8 mouse cellular contexts compared by ENCODE assay signal in the genomic region with DNA sequence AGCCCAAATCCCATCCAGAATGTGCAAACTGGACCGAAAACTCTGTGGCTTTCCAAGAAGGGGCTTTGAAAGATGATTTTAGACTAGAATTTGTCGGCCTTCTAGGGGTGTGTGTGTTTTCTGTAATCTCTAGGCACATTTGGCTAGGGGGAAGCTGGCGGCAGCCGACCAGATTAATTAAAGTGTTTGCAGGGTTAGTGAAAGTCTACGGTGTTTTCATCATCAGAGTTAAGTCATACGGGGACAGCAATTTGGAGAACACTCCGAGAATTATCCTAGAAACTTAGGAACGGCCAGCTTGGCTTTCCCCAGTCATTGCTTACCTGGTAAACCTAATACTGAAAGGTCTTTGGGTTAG.
DNase-seq lines count a peak whose midpoint lies in the region; ATAC-seq and TF ChIP-seq lines count a peak whose summit lies in the region.

No protein-coding gene starts in this region.

- DNase-seq in kidney, adult 2 months = no peak
- DNase-seq in kidney, postnatal 10 days = no peak
- no peak for DNase-seq in forebrain, postnatal 0 days
- no peak for DNase-seq in limb, embryonic 10.5 days (ENCODE audit: low spot score)
- no peak for DNase-seq in thymus, postnatal 25 days
- DNase-seq in cerebellum, postnatal 36 days = no peak

- H3K9ac ChIP-seq in forebrain, postnatal 0 days = no peak overlapping the region

- no peaks in the 10 kb centered on the region for H3K36me3 ChIP-seq in kidney, adult 2 months (ENCODE audit: control insufficient read depth, insufficient read depth, low read length)
- H3K36me3 ChIP-seq in E14TG2a.4 (ENCODE audit: insufficient read depth, low read length) = no peaks in the 10 kb centered on the region
- H3K36me3 ChIP-seq in forebrain, postnatal 0 days (ENCODE audit: insufficient read depth) = no peaks in the 10 kb centered on the region
- no peaks in the 10 kb centered on the region for H3K36me3 ChIP-seq in limb, embryonic 10.5 days

- no peak overlapping the region for H3K4me3 ChIP-seq in kidney, adult 2 months (ENCODE audit: insufficient read depth, low read depth, low read length)
- peak overlapping the region; percentile 54 for H3K4me3 ChIP-seq in E14TG2a.4 (replicated peaks; ENCODE audit: low read length)
- no peak overlapping the region for H3K4me3 ChIP-seq in forebrain, postnatal 0 days (ENCODE audit: low read depth, low read length)
- no peak overlapping the region for H3K4me3 ChIP-seq in limb, embryonic 10.5 days

- no peak for TF ChIP-seq POLR2A in kidney, adult 2 months (IDR thresholded peaks at IDR 0.05; ENCODE audit: low read depth, low read length)

- peaks cover 3% of the 10 kb centered on the region; the same call in 1 of the 2 replicates for H3K4me1 ChIP-seq in kidney, adult 2 months (ENCODE audit: control insufficient read depth, insufficient read depth, low read length)
- H3K4me1 ChIP-seq in E14TG2a.4 (replicated peaks; ENCODE audit: low read depth, low read length) = peaks cover 3% of the 10 kb centered on the region; the same call in 1 of the 2 replicates
- H3K4me1 ChIP-seq in forebrain, postnatal 0 days (ENCODE audit: insufficient read depth) = 0 out of 2 replicates have a peak, but pooled peaks cover 7% of the 10 kb centered on the region
- peaks cover 22% of the 10 kb centered on the region for H3K4me1 ChIP-seq in limb, embryonic 10.5 days

- peak overlapping the region; percentile 69 for H3K27ac ChIP-seq in kidney, adult 2 months (ENCODE audit: insufficient read depth, low read depth, low read length)
- H3K27ac ChIP-seq in forebrain, postnatal 0 days (ENCODE audit: low read depth, low read length) = no peak overlapping the region
- H3K27ac ChIP-seq in limb, embryonic 10.5 days = peak overlapping the region; percentile 53

- peak overlapping the region; percentile 6; the same call in 1 of the 2 replicates for H3K4me2 ChIP-seq in forebrain, postnatal 0 days (ENCODE audit: low read depth)

- no peak; the same call in 1 of the 2 replicates for ATAC-seq in forebrain, postnatal 0 days
- ATAC-seq in erythroblast, adult 5-6 weeks (replicated peaks; ENCODE audit: low FRiP score, poor library complexity, severe bottlenecking) = no peak

- H3K9me3 ChIP-seq in E14TG2a.4 (ENCODE audit: low read length) = no peaks in the 10 kb centered on the region
- H3K9me3 ChIP-seq in forebrain, postnatal 0 days (ENCODE audit: low read length) = no peaks in the 10 kb centered on the region
- no peaks in the 10 kb centered on the region for H3K9me3 ChIP-seq in limb, embryonic 10.5 days (replicated peaks)

- no peak for TF ChIP-seq CTCF in kidney, adult 2 months (conservative IDR thresholded peaks at IDR 0.05; ENCODE audit: insufficient read depth, insufficient read length, low read depth, low read length)
- no peak for TF ChIP-seq CTCF in E14TG2a.4 (conservative IDR thresholded peaks at IDR 0.05; ENCODE audit: low read length)
- TF ChIP-seq CTCF in forebrain, postnatal 0 days (IDR thresholded peaks at IDR 0.05; ENCODE audit: low read depth) = no peak

- 72% methylated on average over 8 of the region's 8 CpGs for WGBS in kidney, adult 2 months
- WGBS in forebrain, postnatal 0 days = 58% methylated on average over 8 of the region's 8 CpGs
- WGBS in limb, embryonic 10.5 days = 74% methylated on average over 8 of the region's 8 CpGs

- H3K27me3 ChIP-seq in kidney, adult 2 months (replicated peaks; ENCODE audit: control insufficient read depth, insufficient read depth, low read length) = no peaks in the 10 kb centered on the region
- 0 out of 2 replicates have a peak, but pooled peaks cover 2% of the 10 kb centered on the region for H3K27me3 ChIP-seq in E14TG2a.4 (ENCODE audit: insufficient read depth, low read length)
- no peaks in the 10 kb centered on the region for H3K27me3 ChIP-seq in forebrain, postnatal 0 days (ENCODE audit: insufficient read depth, low read length)
- H3K27me3 ChIP-seq in limb, embryonic 10.5 days (ENCODE audit: low read depth, poor library complexity, severe bottlenecking) = no peaks in the 10 kb centered on the region
